Mouse (Mus musculus): ENCODE results near the gene Cog1.

The Cog1 gene

DNA sequence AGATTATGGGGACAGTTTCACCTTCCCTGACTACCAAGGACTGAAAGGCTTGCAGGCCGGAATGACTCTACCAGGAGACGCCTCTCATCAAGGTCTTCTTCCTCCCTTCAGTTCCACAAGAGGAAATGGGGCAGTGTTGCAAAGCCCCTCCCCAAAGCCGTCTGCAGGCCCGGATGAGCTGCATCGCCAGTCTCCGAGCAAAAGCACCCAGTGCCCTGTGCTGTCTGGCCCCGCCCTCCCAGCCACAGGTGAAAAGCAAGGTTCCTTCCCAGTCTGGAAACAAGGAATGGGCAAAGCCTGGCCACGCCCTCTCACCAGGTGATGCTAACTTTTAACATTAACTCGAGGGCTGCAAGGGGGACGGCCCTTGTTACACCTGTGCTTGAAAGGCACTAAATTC is 17.7 kb downstream of the Cog1 start:
- peak; percentile 52 for DNase-seq (ENCODE audit: low read depth)

DNA sequence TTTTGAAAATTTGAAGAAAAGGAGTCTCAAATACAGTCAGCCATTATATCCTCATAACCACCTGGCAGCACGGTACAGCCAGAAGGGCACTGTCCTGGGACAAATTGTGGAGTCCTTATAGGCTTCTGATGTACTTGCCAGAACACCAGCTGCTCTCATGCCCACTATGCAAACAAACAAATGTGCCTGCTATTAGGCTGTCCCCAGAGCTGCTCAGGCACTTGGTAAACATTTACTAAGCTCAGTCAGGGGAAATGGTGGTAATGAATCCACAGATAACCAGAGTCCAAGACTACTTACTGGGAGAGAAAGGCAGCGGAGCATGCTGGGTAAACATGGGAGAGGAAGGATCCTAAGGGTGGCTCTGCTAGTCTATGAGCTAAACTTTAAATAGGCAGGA is 18.2 kb downstream of the Cog1 start:
- DNase-seq (ENCODE audit: low read depth), result no peak

DNA sequence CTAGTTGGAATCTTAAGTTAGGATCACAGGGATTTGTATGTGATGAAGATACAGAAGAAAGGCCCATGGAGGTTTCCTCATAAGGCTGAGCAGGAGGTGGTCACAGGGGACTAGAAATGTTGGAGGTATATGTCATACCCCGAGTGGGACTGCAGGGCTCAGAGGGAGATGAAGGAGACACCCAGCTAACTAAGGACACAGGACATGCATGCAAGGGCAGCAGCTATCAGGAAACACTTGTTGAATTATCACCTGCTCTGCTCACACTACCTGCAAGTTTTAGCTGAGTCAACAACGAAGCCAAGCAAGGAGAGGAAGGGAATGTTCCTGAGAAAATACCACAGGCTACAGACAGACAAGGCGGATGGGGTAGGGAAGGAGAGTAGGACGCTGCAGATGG is 18.7 kb downstream of the Cog1 start:
- DNase-seq (ENCODE audit: low read depth), result no peak

DNA sequence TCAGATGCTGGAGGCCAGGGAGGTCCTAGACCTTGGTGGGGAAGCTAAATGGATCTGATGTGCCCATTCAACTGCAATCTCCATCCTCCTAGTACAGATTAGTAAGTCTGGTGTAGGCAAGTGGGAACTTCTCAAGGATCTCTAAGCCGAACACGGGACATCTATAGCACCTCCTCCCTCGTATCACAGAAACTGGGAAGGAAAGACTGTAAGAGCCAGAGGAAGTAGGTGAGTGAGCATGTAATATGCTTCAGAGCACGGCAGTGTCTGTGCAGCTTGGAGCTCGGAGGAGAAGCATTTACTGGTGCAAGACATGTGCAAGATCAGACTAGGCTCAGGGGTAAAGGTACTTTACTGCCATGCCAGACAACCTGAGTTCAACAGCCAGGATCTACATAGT is 19.9 kb downstream of the Cog1 start:
- DNase-seq (ENCODE audit: low read depth), result no peak

DNA sequence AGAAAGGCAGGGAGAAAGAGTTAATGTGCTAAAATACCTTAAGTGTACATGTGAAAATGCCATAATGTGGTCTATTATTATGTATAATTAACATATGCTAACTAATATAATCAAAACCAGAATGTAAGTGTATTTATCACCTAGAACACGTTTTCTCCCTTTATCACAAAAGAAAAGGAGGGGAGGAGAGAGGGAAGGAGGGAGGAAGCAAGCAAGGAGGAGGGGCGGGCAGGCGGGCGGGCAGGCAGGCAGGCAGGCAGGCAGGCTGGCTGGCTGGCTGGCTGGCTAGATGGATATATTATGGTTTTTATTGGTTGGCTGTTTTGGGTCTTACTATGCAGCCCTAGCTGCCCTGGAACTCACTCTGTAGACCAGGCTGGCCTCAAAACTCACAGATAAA is 20.7 kb downstream of the Cog1 start:
- DNase-seq (ENCODE audit: low read depth), result no peak

DNA sequence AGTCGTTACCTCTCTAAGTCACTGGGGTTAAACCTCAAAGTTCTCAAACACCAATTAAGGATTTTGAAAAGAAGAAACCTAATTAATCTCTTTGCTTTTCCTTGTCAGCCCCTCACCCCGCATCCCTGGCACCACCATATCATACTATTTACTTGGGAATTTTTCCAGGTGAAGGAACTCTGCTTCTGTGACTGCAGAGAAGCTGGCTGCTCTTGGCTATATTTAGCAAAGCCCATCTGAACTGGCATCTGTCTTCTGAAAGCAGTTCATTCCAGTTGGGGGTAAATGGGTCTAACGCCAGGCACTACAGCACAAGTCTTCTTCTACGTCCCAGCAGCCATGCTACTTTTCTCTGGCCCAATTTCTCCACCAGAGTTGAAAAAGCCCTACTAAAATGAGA is 24.6 kb downstream of the Cog1 start:
- no peak for DNase-seq (ENCODE audit: low read depth)

DNA sequence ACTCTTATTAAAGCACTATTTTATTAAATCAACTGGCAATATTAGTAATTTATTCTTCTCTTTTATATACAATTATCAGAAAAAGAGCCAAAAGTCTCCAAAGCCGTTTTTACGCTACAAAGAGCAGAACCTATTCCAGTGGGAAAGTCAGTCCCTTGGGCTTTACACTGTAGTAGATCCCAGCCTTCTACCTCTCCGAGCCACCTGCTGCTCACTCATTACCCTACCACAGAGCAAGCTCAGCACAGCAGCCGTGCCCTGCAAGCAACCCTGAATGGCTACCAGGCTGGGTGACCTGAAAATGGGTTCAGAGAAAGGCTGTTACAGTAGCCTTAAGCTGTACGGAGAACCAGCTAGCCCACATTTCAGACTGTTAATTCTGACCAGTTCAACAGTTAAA is 25.6 kb downstream of the Cog1 start:
- DNase-seq (ENCODE audit: low read depth), result no peak

DNA sequence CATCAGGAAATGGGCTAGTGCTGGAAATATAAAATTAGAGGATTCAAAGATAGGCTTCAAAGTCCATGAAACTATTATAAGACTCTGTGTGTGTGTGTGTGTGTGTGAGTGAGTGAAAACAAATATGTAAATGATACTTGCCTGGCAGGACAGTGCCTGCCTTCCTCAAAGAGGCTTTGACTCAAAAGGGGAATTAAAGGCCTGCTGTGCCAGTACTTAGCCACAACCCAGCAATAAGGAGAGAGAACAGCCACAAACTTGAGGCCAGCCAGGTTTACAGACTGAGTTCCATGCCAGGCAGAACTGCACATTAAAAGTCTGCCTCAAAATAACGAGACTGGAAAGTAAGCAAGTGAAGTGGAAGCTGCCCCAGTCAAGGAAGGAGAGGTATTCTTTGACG is 27.9 kb downstream of the Cog1 start:
- DNase-seq (ENCODE audit: low read depth), result no peak

DNA sequence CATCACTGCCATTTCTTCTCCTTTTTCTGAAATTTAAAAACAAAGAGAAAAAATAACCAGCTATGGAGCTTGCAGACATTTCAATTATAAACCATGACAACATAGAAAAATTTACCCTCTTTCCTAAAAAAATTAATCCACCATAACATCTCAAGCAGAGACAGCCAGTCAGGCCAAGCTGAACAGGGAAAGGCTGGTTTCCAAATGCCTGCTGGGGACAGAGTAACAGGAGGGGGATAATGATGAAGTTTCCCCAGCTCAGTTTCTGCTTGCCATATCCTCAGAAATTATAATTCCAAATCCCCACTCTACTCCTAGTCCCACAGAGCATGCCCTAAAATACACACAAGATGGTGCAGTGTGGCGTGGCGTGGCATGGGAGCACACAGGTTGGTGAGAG is 28.4 kb downstream of the Cog1 start:
- no peak for DNase-seq (ENCODE audit: low read depth)

DNA sequence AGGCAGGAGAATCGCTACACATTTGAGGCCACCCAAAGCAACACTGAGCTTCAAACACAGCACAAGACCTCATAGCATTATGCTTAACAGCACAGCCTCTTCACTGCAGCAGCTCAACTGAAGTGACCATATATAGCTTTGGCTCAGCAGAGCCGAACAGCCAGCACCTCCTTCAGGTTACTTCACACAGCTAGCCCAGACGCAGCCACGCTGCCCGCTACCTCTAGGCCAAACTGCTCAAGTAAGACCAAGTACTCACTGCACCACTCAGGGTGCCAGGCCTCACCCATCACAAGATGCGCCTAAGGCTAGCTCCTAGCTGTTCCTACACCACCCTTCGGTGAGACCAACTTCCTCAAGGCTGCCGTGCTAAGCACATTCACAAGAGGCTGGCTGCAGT is 29.4 kb downstream of the Cog1 start:
- no peak for DNase-seq (ENCODE audit: low read depth)

DNA sequence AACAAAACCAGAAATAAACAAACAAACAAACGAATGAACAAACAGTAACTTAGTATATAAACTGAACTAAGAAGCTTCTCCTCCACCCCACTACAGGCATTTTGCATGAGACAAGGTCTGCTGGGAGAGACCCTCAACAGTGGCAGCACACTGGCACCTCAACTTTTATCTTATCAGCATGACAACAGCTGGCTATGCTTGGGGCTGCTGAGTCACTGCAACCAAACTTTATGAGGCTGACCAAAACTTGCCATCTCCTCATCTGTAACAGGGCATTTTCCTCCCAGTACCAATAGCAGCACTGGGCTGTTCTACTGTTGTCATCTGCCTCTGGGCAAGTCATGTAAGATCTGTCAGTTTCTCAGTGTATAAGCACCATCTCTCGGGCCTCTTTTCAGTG is 32.0 kb downstream of the Cog1 start:
- no peak for DNase-seq (ENCODE audit: low read depth)

DNA sequence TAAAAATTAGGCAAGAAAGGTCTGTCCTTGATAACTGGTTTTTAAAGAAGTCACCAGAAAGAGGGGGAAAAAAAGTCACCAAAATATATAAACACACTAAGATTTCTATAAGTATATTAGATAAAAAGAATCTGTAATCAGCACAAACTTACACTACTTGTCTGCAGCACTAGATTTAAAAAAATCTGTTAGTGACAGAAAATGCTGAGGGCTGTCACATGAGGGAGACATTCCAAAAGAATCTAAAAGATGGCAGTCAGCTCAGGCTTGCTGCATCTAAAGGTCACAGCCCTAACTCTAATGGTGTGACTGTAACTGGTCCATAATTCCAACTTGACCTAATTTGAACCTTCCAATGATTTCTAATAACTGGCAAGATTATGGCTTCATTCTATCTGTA is 33.0 kb downstream of the Cog1 start:
- DNase-seq (ENCODE audit: low read depth), result no peak

DNA sequence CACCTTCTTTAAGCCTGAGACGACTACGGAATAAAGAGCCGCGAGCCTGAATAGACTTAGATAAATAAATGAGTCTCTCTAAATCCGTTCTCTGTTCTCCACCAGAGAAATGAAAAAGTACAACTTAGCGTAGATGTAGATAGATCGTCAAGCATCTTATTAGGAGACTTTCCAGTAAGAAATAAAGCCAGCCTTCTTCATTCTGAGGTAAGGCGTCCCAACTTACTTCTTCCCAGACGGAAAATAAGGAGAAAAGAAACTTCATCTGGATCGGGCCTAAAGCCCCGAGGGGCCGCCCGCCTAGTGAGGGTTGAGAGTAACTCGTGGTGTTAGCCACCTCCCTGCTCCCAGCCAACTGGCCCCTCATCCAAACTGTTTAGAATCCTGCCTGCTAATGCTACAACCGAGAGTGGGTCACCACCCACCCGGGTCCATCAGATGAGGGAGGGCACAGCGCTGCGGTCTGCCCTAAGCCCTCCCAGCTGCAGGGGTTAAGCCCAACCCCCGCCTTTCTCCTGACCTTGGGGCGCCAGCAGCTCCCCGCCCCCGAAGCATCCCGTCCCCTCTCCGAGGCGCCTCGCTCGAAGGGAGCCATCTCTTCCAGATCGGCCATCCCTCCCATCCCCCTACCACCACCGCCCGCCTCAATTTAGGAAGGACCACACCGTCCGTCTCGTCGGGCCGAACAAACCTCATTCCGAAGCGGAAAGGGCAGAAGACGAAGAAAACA is 34.1 kb downstream of the Cog1 start:
- peak; percentile 69 for DNase-seq (ENCODE audit: low read depth)

DNA sequence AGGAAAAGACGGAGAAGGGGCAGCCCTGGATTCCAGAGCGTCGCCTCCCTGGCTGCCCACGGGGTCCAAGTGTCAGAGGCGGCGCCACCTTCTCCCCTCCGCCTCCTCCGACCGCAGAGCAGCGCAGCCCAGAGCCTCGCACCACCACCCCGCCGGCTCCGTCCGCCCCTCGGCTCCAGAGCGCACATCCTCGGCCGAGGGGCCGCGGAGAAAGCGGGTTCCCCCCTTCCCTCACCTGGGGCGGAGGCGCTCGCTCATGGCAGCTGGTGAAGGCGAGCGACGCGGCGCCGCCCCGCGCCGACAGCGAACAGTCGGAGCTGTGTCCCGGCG is 34.6 kb downstream of the Cog1 start:
- DNase-seq (ENCODE audit: low read depth), result no peak

DNA sequence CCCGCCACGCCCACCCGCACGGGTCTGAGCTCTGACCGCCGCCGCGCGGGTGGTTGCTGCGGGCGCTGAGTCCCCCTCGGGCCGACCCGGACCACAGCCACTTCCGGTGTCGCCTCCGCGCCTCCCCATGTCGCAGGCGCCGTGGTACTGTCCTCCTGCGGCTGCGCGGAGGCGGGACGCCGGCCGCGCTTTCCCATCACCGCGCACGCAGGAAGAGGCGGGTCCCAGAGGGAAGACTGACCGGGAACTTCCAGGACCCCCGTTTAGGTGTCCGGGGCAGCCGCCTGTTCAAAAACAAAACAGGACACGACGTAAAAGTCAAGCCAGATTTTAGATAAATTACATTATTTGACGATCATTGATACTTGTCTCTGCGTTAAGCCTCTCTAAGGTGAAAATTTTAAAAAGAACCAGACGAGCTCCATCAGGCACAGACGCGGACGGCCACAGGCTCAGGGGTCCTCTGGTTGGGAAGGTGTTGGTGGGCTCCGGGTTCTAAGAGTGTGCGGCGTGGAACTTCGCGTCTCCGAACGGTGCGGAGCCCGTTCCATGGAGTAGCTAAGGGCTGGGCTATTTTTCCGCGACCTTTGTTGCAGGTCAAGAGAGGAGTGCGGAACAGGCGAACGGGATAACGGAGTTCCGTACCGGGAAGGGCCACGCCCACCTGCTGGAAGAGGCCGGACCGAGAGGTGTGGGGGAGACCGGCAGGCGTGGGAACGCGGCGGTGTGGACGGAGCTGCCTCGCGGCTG is 35.2 kb downstream of the Cog1 start, which contains the start of the genes Fam104a and D11Wsu47e:
Gene Fam104a, minus strand, starts transcription at position 199 of the 750 bp plus-strand sequence.
Gene D11Wsu47e, plus strand, starts transcription at position 456 of the 750 bp plus-strand sequence.
- peak; percentile 95 for DNase-seq (ENCODE audit: low read depth)

DNA sequence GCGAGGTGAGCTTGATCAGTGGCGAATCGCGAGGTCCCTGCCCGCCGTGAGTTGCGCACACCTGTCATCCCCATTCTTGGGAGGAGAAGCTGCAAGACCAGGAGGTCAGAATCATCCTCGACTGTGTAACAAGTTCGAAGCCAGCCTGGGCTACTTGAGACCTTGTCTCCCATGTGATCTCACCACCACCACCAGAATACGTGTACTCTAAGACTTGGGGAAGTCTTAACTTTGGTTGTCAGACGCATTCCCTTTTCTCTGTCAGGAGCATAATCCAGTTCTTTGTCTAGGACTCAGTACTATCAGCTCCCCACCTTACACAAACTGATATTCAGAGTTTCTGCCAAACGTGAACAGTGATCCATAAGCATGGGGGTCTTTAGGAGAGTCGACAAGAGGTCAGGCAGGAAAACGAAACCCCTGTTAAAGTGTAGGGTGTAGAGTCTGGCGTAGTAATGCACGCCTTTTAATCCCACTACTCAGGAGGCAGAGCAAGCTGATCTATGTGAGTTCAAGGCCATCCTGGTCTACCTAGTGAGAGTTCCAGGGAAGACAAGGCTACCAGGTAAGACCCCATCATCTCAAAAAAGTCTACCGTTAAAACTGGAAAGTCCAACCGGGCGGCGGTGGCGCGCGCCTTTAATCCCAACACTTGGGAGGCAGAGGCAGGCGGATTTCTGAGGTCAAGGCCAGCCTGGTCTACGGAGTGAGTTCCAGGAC is 35.9 kb downstream of the Cog1 start:
- no peak for DNase-seq (ENCODE audit: low read depth)

DNA sequence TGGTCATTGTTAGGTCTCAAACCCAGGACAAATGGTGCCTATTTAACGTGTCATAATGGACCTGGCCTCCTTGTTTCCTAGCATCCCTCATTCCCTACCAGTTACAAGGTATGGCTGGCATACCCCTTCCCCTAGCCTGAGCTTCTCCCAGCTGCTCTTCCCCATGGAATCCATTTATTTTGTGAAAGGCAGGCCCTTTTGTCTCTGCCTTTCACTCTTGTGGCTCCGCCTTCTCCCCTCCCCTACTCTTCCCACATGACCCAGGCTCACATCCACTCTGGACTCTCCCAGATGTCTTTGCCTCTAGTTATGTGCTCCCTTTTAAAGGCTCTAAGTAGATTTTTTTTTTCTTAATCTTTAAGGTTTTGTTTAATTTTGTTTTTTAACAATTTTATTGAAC is 38.1 kb downstream of the Cog1 start:
- DNase-seq (ENCODE audit: low read depth), result no peak

DNA sequence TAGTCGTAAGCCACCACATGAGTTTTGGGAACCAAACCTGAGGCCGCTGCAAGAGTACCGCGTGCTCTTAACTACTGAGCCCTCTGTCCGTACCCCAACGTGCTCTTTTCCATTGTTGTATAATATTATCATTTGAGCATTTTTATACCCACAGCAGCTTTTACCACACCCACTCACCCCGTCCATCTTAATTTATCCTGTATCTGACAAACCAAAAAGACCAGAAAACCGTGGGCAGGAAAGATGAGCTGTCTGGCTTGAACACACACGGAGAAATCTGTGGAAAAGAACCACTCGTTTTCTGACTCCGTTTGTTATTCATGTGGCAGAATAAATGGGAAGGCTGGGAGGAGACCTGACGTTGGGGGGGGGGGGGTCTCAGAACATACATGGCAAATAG is 41.5 kb downstream of the Cog1 start:
- no peak for DNase-seq (ENCODE audit: low read depth)

DNA sequence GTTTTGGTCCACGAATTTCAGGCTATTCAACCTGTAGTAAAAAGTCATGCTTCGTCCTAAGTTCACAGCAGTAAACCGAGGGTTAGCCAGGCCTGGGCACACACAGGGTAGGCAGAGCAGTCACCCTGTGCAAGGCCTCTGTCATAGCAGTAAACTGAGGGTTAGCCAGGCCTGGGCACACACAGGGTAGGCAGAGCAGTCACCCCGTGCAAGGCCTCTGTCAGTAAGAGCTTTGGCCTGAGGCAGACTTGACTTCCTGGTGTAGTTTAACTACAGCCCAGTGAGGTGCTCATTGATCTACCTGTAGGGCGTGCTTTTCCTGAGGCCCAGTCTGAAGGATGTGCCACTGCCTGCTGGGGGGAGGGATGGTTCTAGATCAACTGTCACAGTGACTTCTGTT is 42.3 kb downstream of the Cog1 start:
- DNase-seq (ENCODE audit: low read depth), result no peak

DNA sequence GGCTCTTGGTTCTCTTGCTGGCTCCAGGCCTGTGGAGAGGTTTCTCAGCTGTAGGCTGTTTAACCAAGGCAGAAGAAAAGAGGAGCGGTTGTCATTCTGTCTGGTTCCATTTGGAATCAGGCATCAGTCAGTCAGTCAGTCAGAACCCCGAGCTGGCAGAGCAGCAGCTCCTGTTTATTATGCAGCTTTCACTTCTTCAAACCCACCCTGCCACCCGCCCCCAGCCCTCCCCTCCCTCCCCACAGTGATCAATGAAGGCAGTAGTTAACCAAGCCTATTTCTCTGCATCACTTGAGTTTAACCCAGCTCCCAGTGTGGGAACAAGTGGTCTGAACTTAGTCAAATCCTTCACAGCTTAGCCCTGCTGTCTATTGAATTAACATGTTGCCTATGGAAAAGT is 42.9 kb downstream of the Cog1 start:
- no peak for DNase-seq (ENCODE audit: low read depth)

DNA sequence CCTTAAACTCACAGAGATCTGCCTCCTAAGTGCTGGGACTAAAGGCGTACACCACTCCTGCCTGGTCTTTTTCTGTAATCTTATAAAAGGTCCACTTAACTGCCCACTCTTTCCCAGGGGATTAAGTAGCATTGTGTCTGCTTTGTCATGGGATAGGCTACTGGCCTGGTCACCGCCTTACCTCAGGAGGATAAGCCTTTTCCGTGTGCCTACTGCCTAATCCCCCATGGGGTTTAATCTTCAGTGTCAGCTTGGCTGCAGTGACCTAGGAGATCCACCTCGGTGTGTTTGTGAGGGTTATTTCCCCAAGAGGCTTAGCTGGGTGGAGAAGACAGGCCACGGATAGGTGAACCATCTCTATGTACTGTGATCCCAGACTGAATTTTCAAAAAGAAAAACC is 48.6 kb downstream of the Cog1 start:
- DNase-seq (ENCODE audit: low read depth), result no peak

DNA sequence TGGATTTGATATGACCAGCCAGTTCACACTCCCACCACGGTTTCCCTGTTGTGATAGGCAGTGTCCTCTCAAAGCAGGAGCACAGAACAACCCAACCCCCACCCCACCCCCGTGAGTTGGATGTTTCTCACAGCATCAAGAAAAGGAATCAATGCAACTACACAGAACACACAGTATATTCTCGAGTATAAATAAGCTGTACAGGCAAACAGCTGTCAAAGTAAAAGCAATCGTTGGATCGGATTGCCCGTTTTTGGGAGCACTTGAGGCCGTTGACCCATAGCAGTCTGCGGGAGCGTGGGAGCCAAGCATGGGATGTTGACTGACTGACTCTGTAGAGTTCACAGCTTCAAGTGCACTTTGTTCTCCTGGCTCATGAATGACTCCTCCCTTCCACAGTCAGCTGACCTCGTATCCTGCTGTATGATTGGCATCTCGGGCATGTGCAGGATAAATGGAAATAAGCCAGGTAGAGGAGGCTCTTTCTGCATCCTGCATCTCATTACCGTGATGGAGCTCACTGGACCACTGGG is 49.1 kb downstream of the Cog1 start:
- DNase-seq (ENCODE audit: low read depth), result no peak

DNA sequence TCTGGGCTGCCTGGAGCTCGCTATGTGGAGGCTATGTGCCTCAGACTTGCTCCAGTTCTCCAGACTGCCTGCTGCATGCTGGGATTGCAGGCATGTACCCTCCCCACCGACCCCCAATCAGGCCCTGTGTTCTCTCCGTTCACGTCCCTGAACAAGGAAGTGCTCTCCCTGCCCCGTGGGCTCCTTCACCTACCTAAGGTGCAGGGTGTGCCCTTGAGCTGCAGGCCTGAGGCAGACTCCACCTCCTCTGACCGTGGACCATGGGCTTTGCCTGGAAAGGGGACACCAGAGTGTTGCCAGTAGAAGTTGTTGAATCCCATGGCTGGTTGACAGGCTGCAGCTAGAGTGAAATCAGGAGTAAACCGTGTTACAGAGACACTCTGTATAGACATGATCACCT is 50.7 kb downstream of the Cog1 start:
- no peak for DNase-seq (ENCODE audit: low read depth)

Measured in induced T-regulatory cell, adult 2 months (primary cell).